Mouse (Mus musculus) urinary bladder, postnatal 10 days (tissue): ENCODE measurements around the gene Galnt6.

Experiments
- DNase-seq: peaks from one replicate; pipeline ENCODE4 v3.0.0; 2022; ENCODE audit warnings: low spot score

The Galnt6 gene

GRCm38 (mm10) chr15:100654271-100654670, 74.9 kb downstream of the Galnt6 start:
- no peak for DNase-seq

- DNase-seq, result no peak
Observed at GRCm38 (mm10) chr15:100651610-100652009, 77.6 kb downstream of the Galnt6 start.

GRCm38 (mm10) chr15:100650111-100650510, 79.1 kb downstream of the Galnt6 start:
- DNase-seq, result no peak

- DNase-seq, result no peak
Observed at GRCm38 (mm10) chr15:100646161-100646560, 83.0 kb downstream of the Galnt6 start.

- DNase-seq, result no peak
Observed at GRCm38 (mm10) chr15:100642451-100642850, 86.7 kb downstream of the Galnt6 start.
